Mouse (Mus musculus) CH12.LX (cell line): ENCODE measurements around the gene Stag2. TPM values are rescaled to one million over a fixed set of nuclear protein-coding genes. Genes with fewer than 3 reads are reported as not detected.

ENCODE experiments used
- DNase-seq: peaks from one replicate; pipeline ENCODE4 v3.0.0-alpha.2; 2013; ENCODE audit errors: extremely low read depth
- H3K27ac ChIP-seq: 2 replicates; pipeline ENCODE4 v1.5.1; 2012; ENCODE audit warnings: low read depth, mild to moderate bottlenecking, control low read depth, moderate library complexity; ENCODE audit not compliant: insufficient read depth
- H3K27me3 ChIP-seq: replicated peaks from 2 replicates; pipeline ENCODE3; 2012; ENCODE audit warnings: inconsistent platforms
- H3K36me3 ChIP-seq, 2 experiments: replicated peaks in 1 of 2; 2 replicates each; pipeline versions ENCODE3 to v1.6.1; 2012; ENCODE audit warnings: inconsistent platforms in 1 of 2, low read length in 1 of 2, mild to moderate bottlenecking in 1 of 2, mixed read lengths in 1 of 2, moderate library complexity in 1 of 2; ENCODE audit not compliant: control insufficient read depth in 1 of 2, insufficient read depth in 1 of 2
- H3K4me1 ChIP-seq, 2 experiments: 2 replicates each; pipeline ENCODE4 v1.6.1; 2012; ENCODE audit warnings: inconsistent platforms in 1 of 2, moderate library complexity in 1 of 2; ENCODE audit not compliant: insufficient read depth in 2 of 2, control insufficient read depth in 1 of 2
- H3K4me2 ChIP-seq: 2 replicates; pipeline ENCODE4 v1.6.1; 2012; ENCODE audit warnings: low read depth, mild to moderate bottlenecking, control low read depth; ENCODE audit not compliant: poor library complexity, insufficient read depth, severe bottlenecking
- H3K4me3 ChIP-seq, 3 experiments: fragments of 150-350 bp in 1 of 3; sonication (generic) in 1 of 3; replicated peaks in 1 of 3; 2 replicates each; pipeline versions ENCODE3 to v1.5.1; 2011 to 2012; ENCODE audit warnings: low read depth in 2 of 3, low read length in 2 of 3, mild to moderate bottlenecking in 2 of 3, moderate library complexity in 2 of 3, control low read depth in 1 of 3, improper control_type of control experiment in 1 of 3, inconsistent platforms in 1 of 3, mixed read lengths in 1 of 3; ENCODE audit not compliant: poor library complexity in 1 of 3
- H3K79me2 ChIP-seq: replicated peaks from 2 replicates; pipeline ENCODE4 v1.6.1; 2012; ENCODE audit warnings: mild to moderate bottlenecking, moderate library complexity; ENCODE audit not compliant: control insufficient read depth, poor library complexity, insufficient read depth, severe bottlenecking; ENCODE audit errors: extremely low read depth
- H3K9ac ChIP-seq: 2 replicates; pipeline ENCODE4 v1.6.1; 2012; ENCODE audit warnings: low read depth, mild to moderate bottlenecking, control low read depth, moderate library complexity; ENCODE audit not compliant: insufficient read depth
- H3K9me3 ChIP-seq: replicated peaks from 2 replicates; pipeline ENCODE3; 2012; ENCODE audit warnings: low read length, inconsistent platforms, mixed read lengths
- IRF4 ChIP-seq: IDR thresholded peaks from 2 replicates; pipeline ENCODE4 v1.6.1; 2014; ENCODE audit warnings: low read depth, mild to moderate bottlenecking, inconsistent platforms, low read length, improper control_type of control experiment
- JUND ChIP-seq: conservative IDR thresholded peaks from 2 replicates; pipeline ENCODE4 v1.6.1; 2011; ENCODE audit warnings: low read depth, low read length, improper control_type of control experiment
- MAZ ChIP-seq: IDR thresholded peaks from 2 replicates; pipeline ENCODE4 v1.6.1; 2012; ENCODE audit warnings: low read depth, mild to moderate bottlenecking, inconsistent platforms, low read length, improper control_type of control experiment, moderate library complexity
- NELFE ChIP-seq: IDR thresholded peaks from 2 replicates; pipeline ENCODE4 v1.6.1; 2011; ENCODE audit warnings: low read depth, low read length, improper control_type of control experiment
- NRF1 ChIP-seq: IDR thresholded peaks from 2 replicates; pipeline ENCODE4 v1.6.1; 2014; ENCODE audit warnings: low read depth, mild to moderate bottlenecking, inconsistent platforms, low read length, improper control_type of control experiment, moderate library complexity
- PAX5 ChIP-seq: IDR thresholded peaks from 2 replicates; pipeline ENCODE4 v1.6.1; 2012; ENCODE audit warnings: low read length, inconsistent platforms, mixed read lengths
- POLR2A ChIP-seq: IDR thresholded peaks from 2 replicates; pipeline ENCODE4 v1.6.1; 2011; ENCODE audit warnings: low read depth, mild to moderate bottlenecking, improper control_type of control experiment, low read length
- SIN3A ChIP-seq: IDR thresholded peaks from 2 replicates; pipeline ENCODE4 v1.6.1; 2012; ENCODE audit warnings: low read length, improper control_type of control experiment, inconsistent platforms
- USF2 ChIP-seq: conservative IDR thresholded peaks from 2 replicates; pipeline ENCODE4 v1.6.1; 2011; ENCODE audit warnings: low read depth, low read length, improper control_type of control experiment
- ZC3H11A ChIP-seq: IDR thresholded peaks from 2 replicates; pipeline ENCODE4 v1.6.1; 2012; ENCODE audit warnings: low read depth, mild to moderate bottlenecking, inconsistent platforms, low read length, improper control_type of control experiment
- ZMIZ1 ChIP-seq: IDR thresholded peaks from 2 replicates; pipeline ENCODE4 v1.6.1; 2012; ENCODE audit warnings: low read depth, mild to moderate bottlenecking, inconsistent platforms, low read length, improper control_type of control experiment
- ZNF384 ChIP-seq: IDR thresholded peaks from 2 replicates; pipeline ENCODE4 v1.6.1; 2012; ENCODE audit warnings: low read depth, low read length, improper control_type of control experiment, inconsistent platforms
- dilution Hi-C: fragments of 300-500 bp; cut with MboI; formaldehyde crosslinking; loops from 2 replicates; pipeline ENCODE4 v1.14.3; 2020; ENCODE audit warnings: low sequenced_read_pairs; ENCODE audit not compliant: extremely low pct_unique_long_range_greater_than_20kb, extremely low pct_ligation_motif_present
- in situ Hi-C: fragments of 300-500 bp; cut with MboI; formaldehyde crosslinking; loops from 3 replicates; pipeline ENCODE4 v1.14.3; 2019; ENCODE audit warnings: low sequenced_read_pairs, low pct_ligation_motif_present, low pct_unique_long_range_greater_than_20kb, mixed read lengths
- polyA plus RNA-seq: library from polyadenylated mRNA; unstranded; fragments of >175 nt; gene quantifications from 2 replicates; pipeline ENCODE4 v1.2.1, GENCODE M21; 2012; ENCODE audit warnings: low read depth; ENCODE audit not compliant: insufficient read length
- total RNA-seq, 2 experiments: library from RNA; depleted of rRNA; stranded (reverse); fragments of 300-350 nt in 1 of 2; fragments of >200 nt in 1 of 2; gene quantifications; 2 replicates each; pipeline ENCODE4 v1.2.3; 2012 to 2014

The Stag2 gene
- total and polyA plus RNA-seq, 3 experiments = 43.5 to 138 (median 48.9) TPM

- no peak for TF ChIP-seq NELFE
- no peak for TF ChIP-seq IRF4
- TF ChIP-seq SIN3A = no peak
- Histone ChIP-seq H3K9ac (peak overlapping the region; percentile 43; the same call in 1 of the 2 replicates), H3K36me3 (no peaks in the 10 kb centered on the region), H3K79me2 (peaks cover 17% of the 10 kb centered on the region), H3K27ac (no peak overlapping the region), H3K4me3 (no peak overlapping the region), H3K4me2 (peak overlapping the region; percentile 44), H3K27me3 (no peaks in the 10 kb centered on the region), H3K4me1 (peaks cover 0 to 5% of the 10 kb centered on the region in 2 experiments; a peak in 1 of 4 replicates), H3K9me3 (no peaks in the 10 kb centered on the region)
- peak; percentile 16 for DNase-seq
- dilution Hi-C loops = no loop called here
- in situ Hi-C loops = loop anchor here (10.0 kb wide), 1 partner anchor 73 kb away; no protein-coding TSS in a partner anchor
Measured at GRCm38 (mm10) chrX:42148016-42148451, 1.1 kb upstream of the Stag2 start.

- dilution Hi-C loops = no loop called here
- TF ChIP-seq MAZ (peak; percentile 17; the same call in 1 of the 2 replicates), JUND (no peak), SIN3A (0 out of 2 replicates have a peak, but pooled peaks have one; percentile 47), NELFE (0 out of 2 replicates have a peak, but pooled peaks have one; percentile 44), ZMIZ1 (0 out of 2 replicates have a peak, but pooled peaks have one; percentile 30), ZNF384 (no peak), POLR2A (peak; percentile 43; the same call in 1 of the 2 replicates), ZC3H11A (no peak), NRF1 (peak; percentile 12; the same call in 1 of the 2 replicates), USF2 (no peak), IRF4 (no peak), PAX5 (no peak)
- TF ChIP-seq, all 38 proteins: peak for 6
- H3K9me3 ChIP-seq = no peaks in the 10 kb centered on the region
- peak overlapping the region; percentile 57 to 88 (median 67) for H3K4me3 ChIP-seq
- no peaks in the 10 kb centered on the region for H3K27me3 ChIP-seq
- peaks cover 0 to 5% of the 10 kb centered on the region in 2 experiments; a peak in 1 of 4 replicates for H3K4me1 ChIP-seq
- H3K9ac ChIP-seq = peak overlapping the region; percentile 98
- peak; percentile 20 for DNase-seq
- H3K27ac ChIP-seq = peak overlapping the region; percentile 93
- H3K36me3 ChIP-seq = no peaks in the 10 kb centered on the region
- peak overlapping the region; percentile 13; the same call in 1 of the 2 replicates for H3K4me2 ChIP-seq
- in situ Hi-C loops = loop anchor here (10.0 kb wide), 1 partner anchor 75 kb away; no protein-coding TSS in a partner anchor
- peaks cover 23% of the 10 kb centered on the region for H3K79me2 ChIP-seq
Measured at GRCm38 (mm10) chrX:42149557-42150345, 634 bp downstream of the Stag2 start.
